Mouse (Mus musculus) liver (tissue): ENCODE results near the gene Serpinb6d.

Experiments
- DNase-seq: peaks from one replicate; pipeline ENCODE4 v3.0.0-alpha.2; 2020; ENCODE audit warnings: mixed read lengths

Serpinb6d gene

DNA sequence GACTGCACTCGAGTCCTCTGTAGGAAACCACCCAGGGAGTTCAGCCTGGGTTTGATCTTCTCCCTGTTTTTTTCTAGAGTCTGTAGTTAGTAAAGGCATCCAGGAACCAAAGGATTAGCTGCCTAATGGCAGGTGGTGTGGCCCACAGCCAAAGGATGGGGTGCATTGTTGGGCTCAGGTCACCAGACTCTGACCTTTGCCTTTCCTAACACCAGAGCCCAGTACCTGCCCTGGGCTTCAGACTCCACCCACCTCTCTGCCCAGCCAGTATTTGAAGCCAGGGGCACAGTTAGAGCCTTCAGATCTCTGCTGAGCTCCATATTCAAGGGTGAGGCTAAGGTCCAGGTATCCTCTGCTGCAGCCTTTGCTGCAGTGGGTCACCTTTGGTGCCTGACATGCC is at the start of gene Serpinb6d:
TSS of gene Serpinb6d (plus strand) at position 301 of the 400 bp plus-strand sequence.
- no peak for DNase-seq

DNA sequence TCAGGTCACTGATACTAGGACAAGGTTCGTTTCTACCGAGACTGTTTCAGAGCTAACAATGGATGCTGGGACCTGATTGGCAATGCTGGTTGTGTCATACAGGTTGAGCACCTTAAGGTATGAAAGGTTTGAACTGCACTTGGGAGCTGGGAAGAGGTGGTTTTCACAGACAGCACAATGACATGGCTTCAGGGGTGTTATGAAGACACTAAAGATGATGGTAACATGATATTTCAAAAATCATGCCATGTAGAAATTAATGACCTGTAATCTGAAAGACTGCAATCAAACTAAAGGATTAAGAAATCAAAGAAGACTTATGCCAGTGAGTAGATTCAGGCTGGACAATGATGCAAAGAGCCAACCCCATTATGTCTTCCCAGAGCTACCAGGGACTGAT is 38.3 kb upstream of the Serpinb6d start:
- DNase-seq: no peak

DNA sequence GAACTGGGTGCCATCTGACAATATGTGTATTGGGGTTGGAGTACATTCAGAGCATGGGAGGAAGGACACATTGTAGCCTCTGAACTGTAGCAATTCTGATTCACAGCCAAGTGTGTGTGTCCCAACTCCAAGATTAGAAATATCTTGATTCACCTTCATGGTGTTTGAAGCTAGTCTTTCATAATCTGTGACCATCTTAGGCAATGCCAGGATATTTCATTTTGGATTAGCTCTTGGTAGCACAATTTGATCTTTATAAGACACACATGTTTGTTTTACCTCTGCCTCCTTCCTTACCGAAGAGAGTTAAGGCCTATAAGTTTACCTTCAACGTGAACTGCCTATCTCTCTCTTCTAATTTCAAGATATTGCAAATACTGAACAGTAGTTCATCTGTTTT is 18.7 kb upstream of the Serpinb6d start:
- no peak for DNase-seq

DNA sequence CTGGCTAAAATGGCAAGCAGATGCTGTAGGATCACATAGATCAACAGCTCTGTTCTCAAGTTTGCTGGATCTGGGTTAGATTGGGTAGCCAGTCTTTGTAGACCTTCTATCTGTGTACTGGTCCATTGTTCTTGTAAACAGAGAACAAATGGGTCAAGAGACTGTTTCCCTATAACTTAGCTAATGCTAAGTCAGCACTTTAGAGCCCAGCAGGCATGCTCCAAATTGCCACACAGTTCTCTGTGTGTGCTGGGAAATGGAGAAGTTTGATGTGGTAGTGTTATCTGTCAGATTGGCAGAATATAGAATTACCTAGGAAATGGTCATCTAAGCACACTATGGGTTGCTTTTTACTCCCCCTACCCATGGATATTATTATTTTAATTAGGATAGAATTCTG is 1.3 kb downstream of the Serpinb6d start:
- no peak for DNase-seq

GRCm38 (mm10) chr13:33720296-33720695 is 59.1 kb downstream of the Serpinb6d start:
- DNase-seq: no peak
